Mouse (Mus musculus): Measurements from ENCODE around the gene Strbp. TPM values are rescaled to one million over a fixed set of nuclear protein-coding genes. Genes with fewer than 3 reads are reported as not detected.

Strbp gene
- polyA plus RNA-seq, 1 experiment from 2014 or later, result 11.4 TPM

Small RNAs within 50 kb of the gene (microRNA-seq; reads per million reads assigned to microRNA genes)
- gene Mir5128, result not detected

Other genes with a start within 250 kb of the Strbp start
- 0.12 and 0.34 TPM in 2 replicates for gene Gpr21, start 187.5 kb downstream of the Strbp start, polyA plus RNA-seq (2015; fragmentation: Nextera tagmentation; extraction: Ambion mirVana)
- 0.06 and 0.12 TPM in 2 replicates for gene Crb2, start 72.4 kb upstream of the Strbp start, polyA plus RNA-seq (2015; fragmentation: Nextera tagmentation; extraction: Ambion mirVana)

All from liver, embryonic 16.5 days (tissue).